Mouse (Mus musculus) forebrain, embryonic 10.5 days (tissue): ENCODE data around the gene Col24a1. TPM values are rescaled to one million over a fixed set of nuclear protein-coding genes. Genes with fewer than 3 reads are reported as not detected.

ENCODE experiments used
- DNase-seq: peaks from one replicate; pipeline ENCODE4 v3.0.0-alpha.2; 2017; ENCODE audit warnings: low spot score; ENCODE audit errors: extremely low spot score
- H3K27ac ChIP-seq: fragments of 300-500 bp; sonication (generic); 2 replicates; pipeline ENCODE4 v1.5.1; 2016; ENCODE audit warnings: mild to moderate bottlenecking
- H3K27me3 ChIP-seq: fragments of 300-500 bp; sonication (generic); 2 replicates; pipeline ENCODE4 v1.6.1; 2016; ENCODE audit warnings: mild to moderate bottlenecking; ENCODE audit not compliant: poor library complexity, severe bottlenecking
- H3K36me3 ChIP-seq: fragments of 300-500 bp; sonication (generic); replicated peaks from 2 replicates; pipeline ENCODE4 v1.6.1; 2016; ENCODE audit warnings: mild to moderate bottlenecking, moderate library complexity
- H3K4me1 ChIP-seq: fragments of 300-500 bp; sonication (generic); 2 replicates; pipeline ENCODE4 v1.6.1; 2016
- H3K4me3 ChIP-seq: fragments of 300-500 bp; sonication (generic); 2 replicates; pipeline ENCODE4 v1.5.1; 2016; ENCODE audit warnings: mild to moderate bottlenecking, moderate library complexity
- H3K9me3 ChIP-seq: fragments of 300-500 bp; sonication (generic); 2 replicates; pipeline ENCODE4 v1.6.1; 2016; ENCODE audit warnings: mild to moderate bottlenecking, moderate library complexity
- WGBS: fragments of 180-500 bp; shearing (Covaris S2); methylation state at CpG from one replicate; pipeline ENCODE4 v1.1.7; 2016; 5-methylcytosine and 5-hydroxymethylcytosine counted together
- polyA plus RNA-seq: library from polyadenylated mRNA; unstranded; fragments of >200 nt; fragmentation: Nextera tagmentation; extraction: Ambion mirVana; gene quantifications from 2 replicates; pipeline ENCODE4 v1.2.1, GENCODE M21; 2016

Gene Col24a1
- polyA plus RNA-seq, 1 experiment from 2014 or later: 0.67 TPM

- Histone ChIP-seq H3K4me1 (no peaks in the 10 kb centered on the region), H3K9me3 (no peaks in the 10 kb centered on the region), H3K27me3 (no peaks in the 10 kb centered on the region), H3K36me3 (no peaks in the 10 kb centered on the region), H3K27ac (no peak overlapping the region), H3K4me3 (no peak overlapping the region)
- DNase-seq: no peak
- WGBS: 91% methylated on average over 5 of the region's 5 CpGs
Measured at GRCm38 (mm10) chr3:145305311-145305710, 13.0 kb downstream of the Col24a1 start.

GRCm38 (mm10) chr3:145307209-145307608 lies 14.9 kb downstream of the Col24a1 start:
- Histone ChIP-seq H3K4me3 (no peak overlapping the region), H3K4me1 (no peaks in the 10 kb centered on the region), H3K27me3 (no peaks in the 10 kb centered on the region), H3K36me3 (no peaks in the 10 kb centered on the region), H3K27ac (no peak overlapping the region), H3K9me3 (no peaks in the 10 kb centered on the region)
- no peak for DNase-seq
- WGBS: 89% methylated on average over 3 of the region's 3 CpGs

- H3K27ac ChIP-seq: no peak overlapping the region
- WGBS: 71% methylated on average over 14 of the region's 14 CpGs
- H3K9me3 ChIP-seq: no peaks in the 10 kb centered on the region
- H3K4me1 ChIP-seq: peaks cover 19% of the 10 kb centered on the region
- H3K4me3 ChIP-seq: no peak overlapping the region
- H3K27me3 ChIP-seq: no peaks in the 10 kb centered on the region
- H3K36me3 ChIP-seq: no peaks in the 10 kb centered on the region
- no peak for DNase-seq
Measured at GRCm38 (mm10) chr3:145320587-145321274, 28.5 kb downstream of the Col24a1 start.

GRCm38 (mm10) chr3:145325402-145325801 lies 33.1 kb downstream of the Col24a1 start:
- no peak for DNase-seq
- no peaks in the 10 kb centered on the region for H3K9me3 ChIP-seq
- 96% methylated on average over 3 of the region's 3 CpGs for WGBS
- H3K36me3 ChIP-seq: no peaks in the 10 kb centered on the region
- H3K27me3 ChIP-seq: no peaks in the 10 kb centered on the region
- H3K4me3 ChIP-seq: no peak overlapping the region
- H3K4me1 ChIP-seq: peaks cover 22% of the 10 kb centered on the region
- H3K27ac ChIP-seq: no peak overlapping the region

GRCm38 (mm10) chr3:145331642-145332041 lies 39.4 kb downstream of the Col24a1 start:
- Histone ChIP-seq H3K27ac (no peak overlapping the region), H3K36me3 (no peaks in the 10 kb centered on the region), H3K9me3 (no peaks in the 10 kb centered on the region), H3K4me3 (no peak overlapping the region), H3K27me3 (no peaks in the 10 kb centered on the region), H3K4me1 (0 out of 2 replicates have a peak, but pooled peaks cover 3% of the 10 kb centered on the region)
- no peak for DNase-seq
- 82% methylated on average over 8 of the region's 8 CpGs for WGBS

GRCm38 (mm10) chr3:145334046-145334445 lies 41.8 kb downstream of the Col24a1 start:
- H3K9me3 ChIP-seq: no peaks in the 10 kb centered on the region
- H3K4me1 ChIP-seq: peaks cover 15% of the 10 kb centered on the region
- H3K4me3 ChIP-seq: no peak overlapping the region
- no peak for DNase-seq
- no peak overlapping the region for H3K27ac ChIP-seq
- WGBS: 80% methylated on average over 3 of the region's 3 CpGs
- H3K27me3 ChIP-seq: no peaks in the 10 kb centered on the region
- no peaks in the 10 kb centered on the region for H3K36me3 ChIP-seq

GRCm38 (mm10) chr3:145337161-145337560 lies 44.9 kb downstream of the Col24a1 start:
- Histone ChIP-seq H3K27me3 (no peaks in the 10 kb centered on the region), H3K9me3 (no peaks in the 10 kb centered on the region), H3K36me3 (no peaks in the 10 kb centered on the region), H3K27ac (no peak overlapping the region), H3K4me3 (no peak overlapping the region), H3K4me1 (peaks cover 15% of the 10 kb centered on the region)
- no peak for DNase-seq
- 74% methylated on average over 2 of the region's 2 CpGs for WGBS

- no peak for DNase-seq
Measured at GRCm38 (mm10) chr3:145339851-145340499, 47.7 kb downstream of the Col24a1 start.

GRCm38 (mm10) chr3:145348690-145349089 lies 56.4 kb downstream of the Col24a1 start:
- Histone ChIP-seq H3K36me3 (no peaks in the 10 kb centered on the region), H3K4me1 (0 out of 2 replicates have a peak, but pooled peaks cover 2% of the 10 kb centered on the region), H3K27me3 (no peaks in the 10 kb centered on the region), H3K27ac (no peak overlapping the region), H3K4me3 (no peak overlapping the region), H3K9me3 (no peaks in the 10 kb centered on the region)
- WGBS: 90% methylated on average over 3 of the region's 3 CpGs
- DNase-seq: no peak

More at GRCm38 (mm10) chr3:145339851-145340499, 47.7 kb downstream of the Col24a1 start:
- Histone ChIP-seq H3K36me3 (no peaks in the 10 kb centered on the region), H3K27ac (no peak overlapping the region), H3K9me3 (no peaks in the 10 kb centered on the region), H3K27me3 (no peaks in the 10 kb centered on the region), H3K4me3 (no peak overlapping the region), H3K4me1 (peaks cover 15% of the 10 kb centered on the region)
- 80% methylated on average over 10 of the region's 10 CpGs for WGBS

- Histone ChIP-seq H3K27ac (no peak overlapping the region), H3K9me3 (no peaks in the 10 kb centered on the region), H3K27me3 (no peaks in the 10 kb centered on the region), H3K4me3 (no peak overlapping the region), H3K4me1 (0 out of 2 replicates have a peak, but pooled peaks cover 4% of the 10 kb centered on the region), H3K36me3 (no peaks in the 10 kb centered on the region)
- DNase-seq: no peak
- WGBS: 85% methylated on average over 3 of the region's 3 CpGs
Measured at GRCm38 (mm10) chr3:145353951-145354350, 61.7 kb downstream of the Col24a1 start.

GRCm38 (mm10) chr3:145356865-145357487 lies 64.7 kb downstream of the Col24a1 start:
- Histone ChIP-seq H3K9me3 (no peaks in the 10 kb centered on the region; the same call in 1 of the 2 replicates), H3K4me3 (no peak overlapping the region), H3K27ac (no peak overlapping the region), H3K36me3 (no peaks in the 10 kb centered on the region), H3K4me1 (0 out of 2 replicates have a peak, but pooled peaks cover 4% of the 10 kb centered on the region), H3K27me3 (no peaks in the 10 kb centered on the region)
- no peak for DNase-seq
- 91% methylated on average over 6 of the region's 6 CpGs for WGBS

- H3K27me3 ChIP-seq: no peaks in the 10 kb centered on the region
- 52% methylated on average over 3 of the region's 3 CpGs for whole genome bisulfite sequencing
- no peaks in the 10 kb centered on the region for H3K36me3 ChIP-seq
- H3K27ac ChIP-seq: no peak overlapping the region
- DNase-seq: no peak
- no peak overlapping the region for H3K4me3 ChIP-seq
- H3K4me1 ChIP-seq: no peaks in the 10 kb centered on the region
- H3K9me3 ChIP-seq: no peaks in the 10 kb centered on the region; the same call in 1 of the 2 replicates
Measured at GRCm38 (mm10) chr3:145365227-145365626, 73.0 kb downstream of the Col24a1 start.

- H3K36me3 ChIP-seq: no peaks in the 10 kb centered on the region
- H3K27ac ChIP-seq: no peak overlapping the region
- no peak overlapping the region for H3K4me3 ChIP-seq
- 73% methylated on average over 4 of the region's 4 CpGs for WGBS
- H3K27me3 ChIP-seq: no peaks in the 10 kb centered on the region
- DNase-seq: no peak
- no peaks in the 10 kb centered on the region for H3K4me1 ChIP-seq
- no peaks in the 10 kb centered on the region for H3K9me3 ChIP-seq
Measured at GRCm38 (mm10) chr3:145367176-145367717, 75.0 kb downstream of the Col24a1 start.
